Mouse (Mus musculus) liver, postnatal 0 days (tissue): ENCODE data around the gene Slc16a1. TPM values are rescaled to one million over a fixed set of nuclear protein-coding genes. Genes with fewer than 3 reads are reported as not detected.

ENCODE experiments used
- ATAC-seq: fragments of 200-750 bp; cut with Nextera tagmentation; 2 replicates; pipeline ENCODE4 v1.8.0; 2017; ENCODE audit warnings: mild to moderate bottlenecking, moderate library complexity
- DNase-seq: peaks from one replicate; pipeline ENCODE4 v3.0.0-alpha.2; 2016
- H3K27ac ChIP-seq: fragments of 300-500 bp; sonication (generic); 2 replicates; pipeline ENCODE4 v1.5.1; 2014; ENCODE audit warnings: antibody characterized with exemption, moderate library complexity, mild to moderate bottlenecking, low read depth
- H3K27me3 ChIP-seq: fragments of 300-500 bp; sonication (generic); 2 replicates; pipeline ENCODE4 v1.6.1; 2014; ENCODE audit warnings: low read length, control low read depth, mixed read lengths; ENCODE audit not compliant: insufficient read depth
- H3K36me3 ChIP-seq: fragments of 300-500 bp; sonication (generic); replicated peaks from 2 replicates; pipeline ENCODE4 v1.6.1; 2014; ENCODE audit warnings: mild to moderate bottlenecking, control low read depth, low read length, moderate library complexity, mixed read lengths; ENCODE audit not compliant: insufficient read depth
- H3K4me1 ChIP-seq: fragments of 300-500 bp; sonication (generic); 2 replicates; pipeline ENCODE4 v1.6.1; 2014; ENCODE audit warnings: antibody characterized with exemption, mild to moderate bottlenecking, control low read depth; ENCODE audit not compliant: insufficient read depth
- H3K4me2 ChIP-seq: fragments of 300-500 bp; sonication (generic); 2 replicates; pipeline ENCODE4 v1.6.1; 2014; ENCODE audit warnings: low read depth, mild to moderate bottlenecking, low read length, moderate library complexity, mixed read lengths
- H3K4me3 ChIP-seq: fragments of 300-500 bp; sonication (generic); 2 replicates; pipeline ENCODE4 v1.5.1; 2014; ENCODE audit warnings: low read depth, low read length
- H3K9ac ChIP-seq: fragments of 300-500 bp; sonication (generic); replicated peaks from 2 replicates; pipeline ENCODE4 v1.6.1; 2014; ENCODE audit warnings: mild to moderate bottlenecking, moderate library complexity
- H3K9me3 ChIP-seq: fragments of 300-500 bp; sonication (generic); 2 replicates; pipeline ENCODE4 v1.6.1; 2016; ENCODE audit warnings: mild to moderate bottlenecking, control low read depth, low read length, mixed read lengths
- CTCF ChIP-seq: sonication (generic); IDR thresholded peaks from 2 replicates; pipeline ENCODE4 v1.5.1; 2016; ENCODE audit warnings: antibody characterized with exemption, low read depth
- EP300 ChIP-seq: IDR thresholded peaks from 2 replicates; pipeline ENCODE4 v1.6.1; 2016; ENCODE audit warnings: antibody characterized with exemption, low read depth, mild to moderate bottlenecking
- WGBS: fragments of 180-500 bp; shearing (Covaris S2); extraction: QIAGEN DNeasy Blood & Tissue Kit; methylation state at CpG from one replicate; pipeline ENCODE4 v1.1.7; 2014; ENCODE audit not compliant: insufficient replicate concordance; 5-methylcytosine and 5-hydroxymethylcytosine counted together
- polyA plus RNA-seq: library from polyadenylated mRNA; unstranded; fragments of >200 nt; fragmentation: Nextera tagmentation; extraction: Ambion mirVana; gene quantifications from 2 replicates; pipeline ENCODE4 v1.2.1, GENCODE M21; 2015

The Slc16a1 gene
- polyA plus RNA-seq, 1 experiment from 2014 or later: 69.6 TPM

- WGBS: 61% methylated on average over 8 of the region's 8 CpGs
- no peaks in the 10 kb centered on the region for H3K9me3 ChIP-seq
- ATAC-seq: no peak
- DNase-seq: no peak
- H3K27me3 ChIP-seq: no peaks in the 10 kb centered on the region
- 0 out of 2 replicates have a peak, but pooled peaks cover 6% of the 10 kb centered on the region for H3K4me1 ChIP-seq
- TF ChIP-seq CTCF: no peak
- no peak for TF ChIP-seq EP300
- no peaks in the 10 kb centered on the region for H3K36me3 ChIP-seq
- H3K27ac ChIP-seq: no peak overlapping the region
- no peak overlapping the region for H3K4me3 ChIP-seq
- H3K9ac ChIP-seq: no peak overlapping the region
- no peak overlapping the region for H3K4me2 ChIP-seq
Observed at GRCm38 (mm10) chr3:104616155-104616554, 22.3 kb upstream of the Slc16a1 start.

- TF ChIP-seq CTCF (no peak), EP300 (no peak)
- Histone ChIP-seq H3K4me3 (no peak overlapping the region), H3K4me2 (no peak overlapping the region), H3K27ac (no peak overlapping the region), H3K9me3 (no peaks in the 10 kb centered on the region), H3K4me1 (no peaks in the 10 kb centered on the region), H3K27me3 (no peaks in the 10 kb centered on the region), H3K9ac (no peak overlapping the region), H3K36me3 (no peaks in the 10 kb centered on the region)
- ATAC-seq (no peak), DNase-seq (no peak)
- 34% methylated on average over 1 of the region's 1 CpGs for WGBS
Observed at GRCm38 (mm10) chr3:104621841-104622240, 16.6 kb upstream of the Slc16a1 start.

- ATAC-seq (no peak), DNase-seq (no peak)
- Histone ChIP-seq H3K36me3 (no peaks in the 10 kb centered on the region), H3K4me2 (no peak overlapping the region), H3K9me3 (no peaks in the 10 kb centered on the region), H3K27me3 (no peaks in the 10 kb centered on the region), H3K27ac (no peak overlapping the region), H3K4me3 (no peak overlapping the region), H3K4me1 (peaks cover 3% of the 10 kb centered on the region; the same call in 1 of the 2 replicates), H3K9ac (no peak overlapping the region)
- WGBS: 84% methylated on average over 2 of the region's 2 CpGs
- TF ChIP-seq EP300 (no peak), CTCF (no peak)
Observed at GRCm38 (mm10) chr3:104629810-104630209, 8.7 kb upstream of the Slc16a1 start.

GRCm38 (mm10) chr3:104630941-104631340 is 7.5 kb upstream of the Slc16a1 start:
- Histone ChIP-seq H3K4me1 (peaks cover 4% of the 10 kb centered on the region; the same call in 1 of the 2 replicates), H3K4me3 (no peak overlapping the region), H3K27ac (0 out of 2 replicates have a peak overlapping the region, but pooled peaks have one; percentile 11), H3K9ac (no peak overlapping the region), H3K27me3 (no peaks in the 10 kb centered on the region), H3K4me2 (no peak overlapping the region), H3K36me3 (no peaks in the 10 kb centered on the region), H3K9me3 (no peaks in the 10 kb centered on the region)
- TF ChIP-seq CTCF (no peak), EP300 (no peak)
- DNase-seq (no peak), ATAC-seq (no peak)
- 77% methylated on average over 2 of the region's 2 CpGs for WGBS

GRCm38 (mm10) chr3:104632560-104633162 is 5.8 kb upstream of the Slc16a1 start:
- DNase-seq (peak; percentile 34), ATAC-seq (peak; percentile 88)
- Histone ChIP-seq H3K4me1 (peaks cover 17% of the 10 kb centered on the region), H3K4me3 (no peak overlapping the region), H3K4me2 (peak overlapping the region; percentile 44), H3K9ac (no peak overlapping the region), H3K36me3 (no peaks in the 10 kb centered on the region), H3K27ac (peak overlapping the region; percentile 49), H3K9me3 (no peaks in the 10 kb centered on the region), H3K27me3 (no peaks in the 10 kb centered on the region)
- 55% methylated on average over 4 of the region's 4 CpGs for WGBS
- TF ChIP-seq CTCF (no peak), EP300 (peak; percentile 97)

GRCm38 (mm10) chr3:104636491-104636890 is 2.0 kb upstream of the Slc16a1 start:
- DNase-seq (no peak), ATAC-seq (no peak)
- TF ChIP-seq CTCF: no peak
- TF ChIP-seq EP300: no peak
- H3K36me3 ChIP-seq: no peaks in the 10 kb centered on the region
- peaks cover 31% of the 10 kb centered on the region for H3K4me1 ChIP-seq
- H3K9me3 ChIP-seq: no peaks in the 10 kb centered on the region
- peak overlapping the region; percentile 23 for H3K9ac ChIP-seq
- peak overlapping the region; percentile 60 for H3K27ac ChIP-seq
- H3K4me3 ChIP-seq: peak overlapping the region; percentile 85
- H3K27me3 ChIP-seq: no peaks in the 10 kb centered on the region
- WGBS: 49% methylated on average over 2 of the region's 2 CpGs
- H3K4me2 ChIP-seq: peak overlapping the region; percentile 92
